Mouse (Mus musculus) left cerebral cortex, adult 2 months (tissue): Measurements from ENCODE around the gene Cib4. TPM values are rescaled to one million over a fixed set of nuclear protein-coding genes. Genes with fewer than 3 reads are reported as not detected.

Experiments used
- DNase-seq, 2 experiments: peaks; one replicate each; pipeline ENCODE4 v3.0.0; 2021 to 2022; ENCODE audit warnings: low spot score in 2 of 2, mixed read lengths in 1 of 2; ENCODE audit errors: extremely low spot score in 1 of 2
- H3K27ac ChIP-seq: fragments of 200-600 bp; 2 replicates; pipeline ENCODE4 v1.8.1; 2022
- H3K4me3 ChIP-seq: fragments of 200-600 bp; 2 replicates; pipeline ENCODE4 v1.8.1; 2022
- CTCF ChIP-seq: fragments of 200-600 bp; IDR thresholded peaks from 2 replicates; pipeline ENCODE4 v1.8.1; 2022; ENCODE audit warnings: antibody characterized with exemption, mild to moderate bottlenecking, moderate library complexity
- intact Hi-C: fragments of 180-260 bp; cut with DNase I; formaldehyde crosslinking; loops from one replicate; pipeline ENCODE4 v1.15.1; 2025
- total RNA-seq, 2 experiments: library from RNA; stranded (reverse); gene quantifications; 2 replicates each; pipeline ENCODE4 v1.2.3; 2021

Cib4 gene
- total RNA-seq, 2 experiments from 2014 or later: not detected

DNA sequence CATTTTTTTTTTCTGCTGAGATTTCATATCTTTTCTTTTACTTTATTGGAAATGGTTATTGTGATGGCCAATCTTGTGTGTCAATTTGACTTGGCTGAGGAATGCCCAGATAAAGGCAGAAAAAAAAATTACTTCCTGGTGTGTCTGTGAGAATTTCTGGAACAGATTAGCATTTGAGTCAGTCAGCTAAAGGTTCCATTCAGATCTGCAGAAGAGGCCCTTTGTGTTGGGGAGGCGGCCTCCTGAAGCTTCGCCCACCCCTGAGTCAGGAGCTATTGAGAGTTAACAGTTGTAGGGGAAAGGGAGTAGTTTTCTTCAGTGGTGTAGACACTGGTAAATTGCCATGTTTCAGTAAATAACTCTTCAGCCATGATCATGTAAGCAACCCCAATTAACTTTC lies 50.3 kb downstream of the Cib4 start:
- no peak overlapping the region for H3K4me3 ChIP-seq
- intact Hi-C loops: no loop called here
- H3K27ac ChIP-seq: no peak overlapping the region
- DNase-seq: no peak
- no peak for TF ChIP-seq CTCF

DNA sequence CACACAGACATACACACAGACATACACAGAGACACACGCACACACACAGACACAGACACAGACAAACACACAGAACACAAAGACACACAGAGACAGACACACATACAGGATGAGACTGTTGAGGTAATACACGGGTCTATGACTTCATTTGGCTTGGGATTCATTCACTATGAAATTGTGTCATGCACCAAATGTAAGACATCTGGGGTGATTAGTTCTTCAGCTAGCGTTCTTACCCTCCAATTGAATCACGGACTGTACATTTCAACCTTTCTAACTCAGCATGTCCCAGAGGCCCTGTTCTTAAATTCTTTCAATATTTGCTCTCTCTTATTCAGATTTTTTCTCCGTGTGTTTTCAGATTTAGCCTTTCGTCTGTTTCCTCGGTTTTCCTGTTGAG lies 51.0 kb downstream of the Cib4 start:
- intact Hi-C loops: no loop called here
- H3K4me3 ChIP-seq: no peak overlapping the region
- DNase-seq: no peak
- no peak overlapping the region for H3K27ac ChIP-seq
- no peak for TF ChIP-seq CTCF

DNA sequence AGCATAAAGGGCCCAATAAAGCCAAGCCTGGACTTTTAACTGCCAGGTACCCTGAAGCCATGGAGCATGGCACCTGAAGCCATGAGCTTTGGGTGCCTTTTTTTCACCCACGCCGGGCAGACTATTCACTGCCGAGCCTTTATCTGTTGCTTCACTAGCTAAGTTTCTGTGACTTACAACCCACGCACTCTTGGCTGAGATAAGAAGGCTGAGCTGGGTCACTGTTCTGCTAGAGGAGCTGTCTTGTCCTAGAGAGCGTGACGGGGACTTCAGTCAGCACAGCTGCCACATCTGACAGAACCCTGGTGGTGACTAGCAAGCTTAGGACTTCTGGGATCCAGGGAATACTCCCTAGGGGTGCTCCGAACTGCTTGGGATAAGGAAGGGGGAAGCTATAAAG lies 51.9 kb downstream of the Cib4 start:
- no peak for TF ChIP-seq CTCF
- intact Hi-C loops: no loop called here
- DNase-seq: no peak
- Histone ChIP-seq H3K4me3 (no peak overlapping the region), H3K27ac (no peak overlapping the region)

DNA sequence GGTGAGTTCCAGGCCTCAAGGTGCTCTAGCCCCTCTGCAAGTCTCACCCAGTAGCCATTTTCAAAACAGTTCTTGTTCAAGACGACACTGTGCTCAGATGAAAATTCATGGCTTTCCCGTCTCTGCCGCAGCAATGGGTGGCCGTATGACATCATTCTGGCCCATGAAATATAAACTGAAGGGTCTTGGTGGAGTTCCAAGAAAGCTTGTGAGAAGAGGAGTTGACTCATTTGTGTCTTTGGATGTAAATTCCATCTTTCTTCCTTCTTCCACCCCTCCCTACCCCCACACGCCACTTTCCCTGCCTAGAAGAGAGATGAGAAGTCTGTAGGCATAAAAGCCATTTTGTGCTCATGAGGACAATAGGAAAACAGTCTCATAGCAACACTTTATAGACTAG lies 54.8 kb downstream of the Cib4 start:
- no peak for TF ChIP-seq CTCF
- no peak for DNase-seq

DNA sequence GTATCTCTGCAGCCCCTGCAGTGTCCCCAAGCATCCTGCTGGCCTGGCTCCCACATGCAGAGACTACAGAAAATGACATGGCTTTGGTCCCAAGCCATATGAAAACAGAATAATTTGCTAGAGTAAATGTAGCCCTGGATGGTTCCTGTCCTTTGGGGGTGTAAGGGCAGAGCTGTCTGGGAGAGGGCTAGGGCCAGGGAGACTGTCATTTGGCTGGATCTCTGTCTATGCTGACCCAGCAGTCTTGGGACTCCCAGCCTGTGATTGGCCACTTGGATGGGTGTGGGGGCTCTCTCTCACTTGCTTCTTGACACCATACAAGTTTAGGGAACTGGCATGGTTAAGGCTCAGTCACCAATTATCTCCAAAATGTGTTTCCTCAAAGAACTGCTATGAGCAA lies 55.4 kb downstream of the Cib4 start:
- Histone ChIP-seq H3K27ac (no peak overlapping the region), H3K4me3 (no peak overlapping the region)
- no peak for TF ChIP-seq CTCF
- no peak for DNase-seq
- intact Hi-C loops: no loop called here

More for the DNA sequence above, 54.8 kb downstream of the Cib4 start:
- intact Hi-C loops: no loop called here
- Histone ChIP-seq H3K4me3 (no peak overlapping the region), H3K27ac (no peak overlapping the region)

DNA sequence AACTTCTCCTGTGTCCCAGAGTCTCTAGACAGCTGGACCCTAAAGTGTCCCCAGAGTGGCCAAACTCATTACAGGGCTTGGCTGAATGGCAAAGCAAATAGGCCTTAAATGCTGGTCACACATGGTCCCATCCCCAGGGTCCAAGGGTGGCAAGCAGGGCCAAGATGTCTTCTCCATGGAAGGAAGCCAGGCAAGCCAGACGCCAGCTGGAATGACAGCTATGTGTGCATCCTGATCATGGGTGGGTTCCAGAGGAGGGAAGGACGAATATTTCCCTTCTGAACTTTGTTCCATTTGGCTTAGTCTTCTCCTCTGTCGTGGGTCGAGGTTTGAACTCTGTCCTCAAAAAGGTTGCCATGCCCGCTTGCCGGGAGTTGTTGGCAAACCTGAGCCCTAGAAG lies 60.5 kb downstream of the Cib4 start:
- no peak for DNase-seq
- TF ChIP-seq CTCF: no peak
- Histone ChIP-seq H3K4me3 (no peak overlapping the region), H3K27ac (no peak overlapping the region)
- intact Hi-C loops: no loop called here

DNA sequence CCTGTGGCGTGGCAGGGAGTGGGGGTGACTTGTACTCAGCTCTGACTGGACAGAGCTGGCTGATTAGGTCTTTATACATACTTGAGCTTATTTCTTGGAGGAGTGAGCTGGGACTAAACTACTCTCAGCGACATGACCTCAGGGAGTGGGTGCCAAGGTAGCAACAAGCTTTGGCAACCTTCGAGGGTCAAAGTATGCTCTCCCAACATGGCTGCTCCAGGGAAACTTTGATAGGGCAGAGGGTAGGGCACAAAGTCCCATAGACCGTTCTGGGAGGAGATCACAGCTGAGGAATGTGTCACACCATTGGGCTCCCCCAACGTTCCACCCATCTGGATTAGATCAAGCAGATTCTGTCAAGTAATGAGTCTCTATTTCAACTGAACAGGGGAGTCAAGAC lies 61.0 kb downstream of the Cib4 start:
- intact Hi-C loops: no loop called here
- TF ChIP-seq CTCF: no peak
- Histone ChIP-seq H3K27ac (no peak overlapping the region), H3K4me3 (no peak overlapping the region)
- DNase-seq: no peak

DNA sequence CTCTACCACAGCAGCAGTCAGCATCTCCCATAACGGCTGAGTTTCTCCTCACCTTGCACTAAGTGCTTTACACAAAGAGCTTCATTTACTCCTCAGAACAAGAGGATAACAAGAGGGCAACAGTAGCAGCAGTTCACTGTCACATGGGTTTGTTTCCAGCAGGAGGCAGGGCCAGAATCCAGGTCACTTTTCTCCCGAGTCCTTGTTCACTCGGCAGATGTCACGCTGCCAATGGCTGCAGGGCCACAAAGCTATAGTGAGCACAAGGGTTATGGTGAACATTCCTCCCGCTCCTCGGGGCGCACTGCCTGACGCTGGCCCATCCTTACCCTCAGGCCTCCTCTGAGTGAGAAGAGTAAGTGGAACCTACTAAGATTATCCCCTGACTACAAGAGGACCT lies 62.1 kb downstream of the Cib4 start:
- intact Hi-C loops: loop anchor here (2.0 kb wide), 1 partner anchor 93 kb away; no protein-coding TSS in a partner anchor
- Histone ChIP-seq H3K4me3 (no peak overlapping the region), H3K27ac (no peak overlapping the region)
- TF ChIP-seq CTCF: no peak
- DNase-seq: no peak

DNA sequence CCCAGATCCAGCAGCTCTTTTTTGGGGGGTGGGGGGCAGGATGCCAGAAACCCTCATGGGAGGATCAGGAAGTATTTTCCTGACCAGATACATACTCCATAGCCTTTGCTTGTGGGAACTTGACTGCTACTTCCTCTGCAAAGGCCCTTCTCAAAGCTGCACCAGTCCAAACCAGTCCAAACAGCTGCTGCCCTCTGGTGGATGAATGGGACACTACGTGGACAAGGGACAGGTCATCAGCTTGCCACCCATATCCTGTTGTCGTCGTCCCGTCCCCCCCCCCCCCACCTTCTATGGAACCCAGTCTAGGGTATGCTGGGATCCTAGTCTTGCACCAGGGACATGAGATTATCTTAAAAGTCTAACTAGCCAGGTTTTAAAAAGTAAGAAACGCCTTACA lies 63.3 kb downstream of the Cib4 start:
- DNase-seq: peak; percentile 60 to 76
- no peak overlapping the region for H3K27ac ChIP-seq
- intact Hi-C loops: loop anchor here (1.0 to 2.0 kb wide), 2 partner anchors 59 to 92 kb away; no protein-coding TSS in a partner anchor
- TF ChIP-seq CTCF: peak; percentile 66
- H3K4me3 ChIP-seq: no peak overlapping the region

DNA sequence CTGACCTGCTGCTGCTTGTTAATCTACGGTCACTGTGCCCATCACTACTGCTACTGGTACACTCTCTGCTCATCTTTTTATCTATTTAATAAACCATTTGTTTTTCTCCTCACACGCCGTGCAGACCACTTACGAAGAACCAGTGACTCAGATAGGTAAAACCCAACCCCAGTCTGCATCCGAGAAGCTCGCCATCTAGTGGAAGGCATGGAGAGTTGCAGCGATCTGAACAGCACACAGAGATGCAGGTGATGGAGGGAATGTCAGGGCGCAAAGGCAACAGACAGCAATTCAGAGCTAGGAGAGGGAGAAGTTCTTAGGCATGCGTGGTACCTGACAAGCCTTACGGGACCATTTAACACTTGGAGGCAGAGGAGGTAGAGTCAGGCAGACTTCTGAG lies 69.1 kb downstream of the Cib4 start:
- peak in 1 of 2 experiments; percentile 29 for DNase-seq
- H3K27ac ChIP-seq: no peak overlapping the region
- no peak overlapping the region for H3K4me3 ChIP-seq
- intact Hi-C loops: loop anchor here (1.0 to 5.0 kb wide), 2 partner anchors 53 to 264 kb away; no protein-coding TSS in a partner anchor
- peak; percentile 86 for TF ChIP-seq CTCF

DNA sequence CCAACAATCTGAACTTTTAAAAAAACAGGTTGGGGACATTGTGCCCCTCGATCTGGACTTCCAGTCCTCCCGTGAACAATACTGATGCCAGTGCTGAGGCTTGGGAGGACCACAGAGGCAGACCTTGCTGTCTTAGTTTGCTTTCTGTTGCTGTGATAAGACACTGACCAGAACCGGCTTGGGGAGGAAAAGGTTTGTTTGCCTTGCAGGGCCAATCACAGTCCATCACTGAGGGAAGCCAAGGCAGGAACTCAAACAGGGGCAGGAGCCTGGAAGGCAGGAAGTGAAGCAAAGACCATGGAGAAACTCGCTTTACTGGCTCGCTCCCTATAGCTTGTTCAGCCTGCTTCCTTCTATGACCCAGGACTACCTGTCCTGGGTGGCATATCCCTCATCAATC lies 73.5 kb downstream of the Cib4 start:
- DNase-seq: no peak
- intact Hi-C loops: no loop called here
- Histone ChIP-seq H3K4me3 (no peak overlapping the region), H3K27ac (no peak overlapping the region)
- TF ChIP-seq CTCF: no peak

DNA sequence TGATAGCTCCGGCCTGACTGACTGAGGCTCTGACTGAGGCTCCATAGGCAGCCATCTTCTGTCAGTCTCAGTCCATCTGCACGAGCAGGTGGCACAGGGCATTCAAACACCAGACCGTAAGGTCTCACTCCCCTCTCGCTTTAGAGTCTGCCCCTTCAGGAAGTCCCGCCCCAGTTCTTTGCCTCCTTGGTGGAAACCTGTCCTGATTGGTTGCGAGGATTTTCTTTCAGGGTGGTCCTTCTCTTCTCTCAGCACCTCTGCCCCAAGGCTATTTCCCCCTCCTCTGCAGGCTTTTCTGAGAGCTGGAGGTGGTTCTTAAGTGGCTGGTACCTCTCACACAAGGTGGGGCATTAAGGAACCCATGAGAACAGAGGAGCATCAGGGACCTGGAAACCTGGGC lies 75.2 kb downstream of the Cib4 start:
- no peak for TF ChIP-seq CTCF
- no peak for DNase-seq
- Histone ChIP-seq H3K27ac (no peak overlapping the region), H3K4me3 (no peak overlapping the region)
- intact Hi-C loops: no loop called here

DNA sequence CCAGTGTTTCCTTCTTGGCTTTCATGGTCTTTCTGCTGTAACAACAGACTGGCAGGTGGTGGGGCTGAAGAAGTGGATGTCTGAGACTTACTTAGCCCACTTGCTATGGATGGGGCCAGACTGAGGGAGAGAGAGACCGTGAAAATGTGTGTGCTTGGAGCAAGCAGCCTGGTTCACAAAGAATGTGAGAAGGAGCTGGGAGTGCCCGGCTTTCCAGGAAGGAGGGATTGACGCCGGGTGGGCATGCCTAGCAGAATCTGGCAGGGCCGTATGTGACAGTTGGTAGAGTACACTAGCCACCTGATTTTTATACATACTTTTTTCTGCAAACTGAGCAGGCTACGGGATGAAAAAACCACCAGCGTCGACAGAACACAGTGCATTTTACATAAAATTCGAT lies 79.3 kb downstream of the Cib4 start:
- DNase-seq: no peak
- TF ChIP-seq CTCF: no peak
- intact Hi-C loops: no loop called here
- no peak overlapping the region for H3K27ac ChIP-seq
- peak overlapping the region; percentile 28 for H3K4me3 ChIP-seq

DNA sequence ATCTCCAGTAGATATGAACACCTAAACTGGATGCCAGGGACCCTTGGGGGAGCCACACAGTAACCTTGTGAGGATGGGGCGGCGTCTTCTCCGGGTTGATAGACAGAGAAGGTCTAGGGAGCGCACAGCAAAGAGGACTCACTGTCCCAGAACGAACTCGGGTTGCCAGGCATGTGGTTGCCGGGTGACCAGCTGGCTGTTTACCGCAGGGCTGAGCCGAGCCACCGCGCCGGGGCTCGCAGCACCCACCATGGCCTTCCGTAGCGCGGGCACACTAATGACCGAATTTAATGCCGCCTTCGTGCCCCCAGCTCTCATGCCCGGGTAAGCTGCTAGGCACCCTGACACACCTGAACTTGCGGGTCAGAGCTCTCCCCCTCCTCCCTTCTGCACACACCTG lies 79.8 kb downstream of the Cib4 start, which contains the start of gene 1700001C02Rik:
Gene 1700001C02Rik, plus strand, starts transcription at position 187 of the 400 bp plus-strand sequence.
- no peak for TF ChIP-seq CTCF
- peak within 1 kb of the TSS; percentile 28 for H3K4me3 ChIP-seq
- DNase-seq: no peak
- no peak within 1 kb of the TSS for H3K27ac ChIP-seq
- intact Hi-C loops: no loop called here
